ENCODE assay signal across 22 mouse cellular contexts in the genomic region with DNA sequence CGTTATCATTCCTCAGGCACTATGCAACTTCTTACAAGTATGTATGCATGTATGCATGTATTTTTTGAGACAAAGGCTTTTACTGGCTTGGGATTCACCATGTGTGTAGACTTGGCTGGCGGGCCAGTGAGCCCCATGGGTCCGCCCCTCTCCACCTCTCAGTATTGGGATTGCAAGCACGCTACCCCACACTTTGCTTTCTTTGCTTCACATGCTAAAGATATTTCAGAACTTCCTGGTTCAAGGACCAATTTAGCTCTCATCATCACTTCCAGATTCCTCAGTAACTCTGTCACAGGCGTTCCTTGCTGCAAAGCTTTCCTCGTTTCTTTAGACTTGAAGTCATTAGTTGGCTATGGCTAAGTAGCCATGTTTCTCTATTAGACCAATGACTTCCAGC. TPM values are rescaled to one million over a fixed set of nuclear protein-coding genes. Genes with fewer than 3 reads are reported as not detected.
"Had no signal": no experiment of that assay in that cellular context is flagged by ENCODE, and none has a peak within 500 bp of the region (broad histone marks: within the 10 kb centered on the region; RNA-seq: fewer than 3 reads in every experiment).

No protein-coding gene starts in this region.

- H3K36me3 ChIP-seq: limb, embryonic 12.5 days; limb, embryonic 15.5 days; midbrain, embryonic 12.5 days; midbrain, embryonic 15.5 days; neural tube, embryonic 12.5 days; neural tube, embryonic 15.5 days had no signal

- H3K9me3 ChIP-seq: limb, embryonic 15.5 days; midbrain, embryonic 15.5 days; neural tube, embryonic 15.5 days had no signal

- H3K4me3 ChIP-seq: layer of hippocampus, adult 2 months; limb, embryonic 12.5 days; limb, embryonic 15.5 days; midbrain, embryonic 12.5 days; midbrain, embryonic 15.5 days; neural tube, embryonic 12.5 days; neural tube, embryonic 15.5 days had no signal

- DNase-seq: kidney, postnatal 25 days; layer of hippocampus, adult 9-11 months; left cerebral cortex, postnatal 4 days; liver, postnatal 0 days; lung, embryonic 14.5 days; right cerebral cortex, adult 18-20 months; right cerebral cortex, postnatal 14 days; right cerebral cortex, postnatal 4 days; thymus, adult 18-20 months; thymus, postnatal 36 days had no signal

- H3K4me1 ChIP-seq: limb, embryonic 12.5 days; midbrain, embryonic 12.5 days; neural tube, embryonic 12.5 days had no signal

- H3K27ac ChIP-seq: kidney, postnatal 0 days; layer of hippocampus, adult 2 months; limb, embryonic 12.5 days; limb, embryonic 15.5 days; liver, embryonic 14.5 days; macrophage; midbrain, embryonic 12.5 days; midbrain, embryonic 15.5 days; neural tube, embryonic 12.5 days; neural tube, embryonic 15.5 days had no signal

- H3K4me2 ChIP-seq: limb, embryonic 12.5 days; limb, embryonic 15.5 days; liver, embryonic 11.5 days; lung, embryonic 14.5 days; midbrain, embryonic 12.5 days; midbrain, embryonic 15.5 days; neural tube, embryonic 12.5 days; neural tube, embryonic 15.5 days had no signal

- H3K27me3 ChIP-seq: limb, embryonic 15.5 days; midbrain, embryonic 12.5 days; midbrain, embryonic 15.5 days; neural tube, embryonic 12.5 days; neural tube, embryonic 15.5 days had no signal

- H3K9ac ChIP-seq: limb, embryonic 12.5 days; limb, embryonic 15.5 days; liver, embryonic 14.5 days; liver, postnatal 0 days; lung, embryonic 14.5 days; midbrain, embryonic 12.5 days; midbrain, embryonic 15.5 days; neural tube, embryonic 12.5 days; neural tube, embryonic 15.5 days had no signal

- ATAC-seq: liver, postnatal 0 days; lung, postnatal 0 days; midbrain, embryonic 15.5 days had no signal

RNA-seq across cellular contexts. Expression of a gene that starts 15.6 kb away (rescaled TPM):
- polyA plus RNA-seq: macrophage had no signal
